Mouse (Mus musculus) kidney, adult 2 months (tissue): ENCODE results near the gene Slc2a1.

Experiments used
- CTCF ChIP-seq: fragments of 200-500 bp; conservative IDR thresholded peaks from 2 replicates; pipeline ENCODE4 v1.5.1; 2011; ENCODE audit warnings: low read depth, mild to moderate bottlenecking, control low read depth, low read length, moderate library complexity, mixed read lengths; ENCODE audit not compliant: insufficient read depth, insufficient read length
- POLR2A ChIP-seq: fragments of 200-500 bp; IDR thresholded peaks from one replicate; pipeline ENCODE4 v1.6.1; 2011; ENCODE audit warnings: low read depth, low read length, control low read depth

GRCm38 (mm10) chr4:119109640-119110039 is 1.1 kb downstream of the Slc2a1 start:
- no peak for TF ChIP-seq CTCF
- TF ChIP-seq POLR2A = no peak
